Mouse (Mus musculus) ovary, adult 18-20 months (tissue): ENCODE results near the gene Cabp2.
A peak's percentile ranks its signal among the peaks of the same experiment; 100 is the strongest.
"Not testable (repeated sequence)": the region's sequence is repeated elsewhere in the genome, so short reads cannot be mapped to it uniquely, and the experiment has no call there.

ENCODE experiments used
- DNase-seq: peaks from one replicate; pipeline ENCODE4 v3.0.0; 2022; ENCODE audit warnings: low spot score, mixed read lengths

Cabp2 gene

DNA sequence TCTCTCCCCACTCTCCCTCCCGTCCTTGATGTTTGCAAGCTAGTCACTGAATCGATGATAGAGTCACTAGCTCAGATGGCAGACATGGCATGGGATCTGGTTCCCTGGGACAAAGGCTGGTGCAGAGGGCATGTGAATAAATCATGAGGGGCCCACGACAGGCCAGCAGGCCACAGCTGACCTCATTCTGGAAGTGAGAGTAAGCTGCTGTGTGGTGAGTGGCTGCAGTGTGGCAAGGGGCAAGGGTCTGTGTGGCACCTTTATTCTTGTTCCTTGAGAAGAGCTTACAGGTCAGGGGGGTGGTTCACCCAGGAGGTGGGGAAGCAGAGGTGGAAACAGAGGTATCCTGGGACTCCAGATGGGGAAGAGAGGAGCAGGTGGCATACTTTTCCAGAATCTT, at the start of gene Cabp2:
TSS of gene Cabp2 (plus strand) at position 185 of the 400 bp plus-strand sequence.
- DNase-seq = no peak

DNA sequence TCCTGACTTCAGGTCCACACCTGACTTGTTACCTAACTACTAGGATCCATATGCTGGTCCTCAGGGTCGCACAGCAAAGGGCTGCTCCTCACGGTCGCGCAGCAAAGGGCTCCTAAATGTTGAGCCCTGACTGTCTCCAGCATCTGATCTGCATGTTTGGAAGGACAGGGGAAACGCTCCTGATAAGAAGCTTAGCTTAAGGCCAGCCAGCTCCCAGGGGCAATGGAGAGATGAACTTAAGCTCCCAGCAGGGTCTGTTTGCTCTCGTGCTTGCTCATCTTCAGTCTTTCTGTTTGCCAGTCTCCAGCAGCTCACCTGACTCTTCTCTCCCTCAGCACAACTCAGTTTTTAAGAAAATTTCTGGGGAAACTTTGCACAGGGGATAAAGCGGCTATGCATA, 48.7 kb upstream of the Cabp2 start:
- DNase-seq = no peak

DNA sequence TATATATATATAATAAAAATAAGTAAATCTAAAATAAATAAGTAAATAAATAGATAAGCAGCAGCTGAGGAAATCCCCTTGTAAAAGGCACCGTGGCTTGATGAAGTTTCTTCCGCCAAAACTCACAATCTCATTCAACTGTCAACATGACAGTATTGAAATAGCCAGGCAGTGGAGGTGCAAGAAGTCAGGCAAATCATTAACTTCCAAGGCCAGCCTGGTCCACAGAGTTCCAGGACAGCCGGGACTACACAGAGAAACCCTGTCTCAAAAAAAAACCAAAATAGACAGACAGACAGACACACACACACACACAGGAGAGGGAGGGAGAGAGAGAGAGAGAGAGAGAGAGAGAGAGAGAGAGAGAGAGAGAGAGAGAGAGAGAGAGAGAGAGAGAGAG, 48.1 kb upstream of the Cabp2 start:
- DNase-seq = no peak

DNA sequence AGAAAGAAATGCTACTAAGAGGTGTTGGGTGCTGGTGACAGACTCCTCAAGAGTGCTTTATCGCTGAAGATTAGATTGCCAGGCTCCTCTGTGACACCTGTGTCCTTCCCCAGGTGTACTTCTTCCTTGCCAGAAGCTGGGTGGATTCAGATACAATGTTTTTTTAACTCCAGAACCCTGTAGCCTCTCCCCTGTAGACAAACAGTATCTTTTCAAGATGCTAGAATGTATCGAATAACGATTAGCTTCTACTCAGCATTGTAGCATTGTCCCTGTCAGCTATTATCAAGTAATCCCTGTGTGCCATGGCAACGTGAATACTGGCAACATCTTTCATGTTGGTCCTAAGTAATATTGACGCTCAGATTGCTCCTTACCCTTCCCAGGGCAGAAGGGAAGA, 47.6 kb upstream of the Cabp2 start:
- DNase-seq = no peak

DNA sequence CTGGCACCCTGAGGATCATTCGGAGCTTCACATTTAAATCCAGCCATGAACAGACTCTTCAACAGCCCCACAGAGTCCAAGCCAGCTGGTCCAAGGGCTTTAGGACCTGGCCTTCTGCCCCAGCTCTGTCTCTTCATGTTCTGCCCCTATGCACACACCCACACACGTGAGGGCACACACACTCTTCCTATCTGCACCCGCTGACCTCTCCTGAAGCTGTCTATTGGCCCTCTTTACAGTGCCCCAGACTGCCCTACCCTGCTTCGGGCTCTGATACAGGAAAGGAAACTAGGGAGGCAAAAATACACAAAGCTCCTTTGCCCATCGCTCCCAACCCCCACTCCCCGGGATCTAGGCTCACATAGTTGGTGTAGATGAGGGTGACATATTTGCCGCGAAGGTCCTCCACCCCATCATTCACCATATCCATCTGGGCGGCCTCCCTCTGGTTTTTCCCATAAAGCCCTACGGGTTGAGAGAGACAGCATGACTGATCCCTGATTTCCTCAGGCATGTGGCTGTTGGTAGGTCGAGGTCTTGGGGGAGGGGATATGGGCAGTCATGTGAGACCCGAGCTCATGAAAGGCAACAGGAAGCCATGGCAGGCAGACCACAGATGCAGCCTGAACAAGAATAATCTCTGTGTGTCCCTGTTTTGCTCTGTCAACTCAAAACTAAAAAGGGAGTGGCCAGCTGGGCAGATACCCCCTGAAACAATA, 44.9 kb upstream of the Cabp2 start:
- no peak for DNase-seq

DNA sequence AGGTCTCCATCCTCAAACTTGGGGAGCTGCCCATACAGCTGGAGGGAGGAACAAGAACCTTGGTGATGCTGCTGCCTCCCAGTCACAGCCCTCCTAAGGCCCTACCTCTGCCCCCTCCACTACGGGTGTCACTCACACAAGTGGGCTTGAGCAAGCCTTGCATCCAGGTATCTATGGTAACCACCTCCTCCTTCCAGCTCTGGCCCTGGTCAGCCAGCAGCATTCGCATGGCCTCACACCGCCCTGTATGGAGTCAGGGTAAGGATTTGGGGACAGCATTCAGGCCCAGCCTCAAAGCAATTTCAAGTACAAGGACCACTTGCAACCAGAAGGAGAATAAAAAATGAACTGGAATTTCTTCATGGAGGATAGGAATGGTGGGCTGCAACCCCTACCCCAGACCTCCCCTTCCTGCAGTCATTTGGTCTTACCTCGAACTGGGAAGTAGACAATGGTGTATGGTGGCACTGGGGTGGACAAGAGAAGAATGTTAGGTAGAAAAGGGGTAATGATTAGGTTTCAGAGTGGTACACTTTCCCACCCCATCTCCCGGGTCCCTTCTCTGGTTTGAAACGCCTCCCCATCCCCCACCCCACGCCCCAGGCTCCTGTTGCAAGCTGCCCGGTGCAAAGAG, 44.1 kb upstream of the Cabp2 start:
- DNase-seq = not testable (repeated sequence)

DNA sequence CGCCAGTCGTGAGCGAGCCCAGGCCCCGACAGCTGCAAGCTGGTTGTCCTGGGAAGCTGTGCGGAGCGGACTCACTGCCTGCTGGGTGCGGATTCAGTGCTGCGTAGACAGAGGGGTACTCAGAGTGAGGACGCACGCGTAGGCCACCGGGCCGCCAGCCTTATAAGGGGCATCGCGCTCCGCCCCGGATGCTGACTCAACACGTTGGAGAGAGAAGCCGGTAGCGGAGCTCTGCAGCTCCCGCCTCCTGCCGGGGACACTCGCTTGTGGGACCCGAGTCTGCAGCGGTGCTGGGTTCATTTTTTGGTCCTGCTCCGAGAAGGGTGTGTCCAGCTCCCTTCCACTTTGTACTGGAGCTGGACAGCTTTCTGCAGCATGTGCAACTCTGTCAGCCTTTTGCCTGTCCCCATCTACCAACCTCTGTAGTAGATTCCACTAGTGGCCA, 43.6 kb upstream of the Cabp2 start, which contains the start of gene Gstp1:
TSS of gene Gstp1 (minus strand) at position 198 of the 445 bp plus-strand sequence.
- peak; percentile 85 for DNase-seq

DNA sequence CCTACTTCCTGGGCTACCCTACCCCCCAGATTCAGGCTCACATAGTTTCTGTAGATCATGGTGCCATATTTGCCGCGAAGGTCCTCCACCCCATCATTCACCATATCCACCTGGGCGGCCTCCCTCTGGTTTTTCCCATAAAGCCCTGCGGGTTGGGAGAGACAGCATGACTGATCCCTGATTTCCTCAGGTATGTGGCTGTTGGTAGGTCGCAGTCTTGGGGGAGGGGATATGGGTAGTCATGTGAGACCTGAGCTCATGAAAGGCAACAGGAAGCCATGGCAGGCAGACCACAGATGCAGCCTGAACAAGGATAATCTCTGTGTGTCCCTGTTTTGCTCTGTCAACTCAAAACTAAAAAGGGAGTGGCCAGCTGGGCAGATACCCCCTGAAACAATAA, 40.4 kb upstream of the Cabp2 start:
- DNase-seq = not testable (repeated sequence)

DNA sequence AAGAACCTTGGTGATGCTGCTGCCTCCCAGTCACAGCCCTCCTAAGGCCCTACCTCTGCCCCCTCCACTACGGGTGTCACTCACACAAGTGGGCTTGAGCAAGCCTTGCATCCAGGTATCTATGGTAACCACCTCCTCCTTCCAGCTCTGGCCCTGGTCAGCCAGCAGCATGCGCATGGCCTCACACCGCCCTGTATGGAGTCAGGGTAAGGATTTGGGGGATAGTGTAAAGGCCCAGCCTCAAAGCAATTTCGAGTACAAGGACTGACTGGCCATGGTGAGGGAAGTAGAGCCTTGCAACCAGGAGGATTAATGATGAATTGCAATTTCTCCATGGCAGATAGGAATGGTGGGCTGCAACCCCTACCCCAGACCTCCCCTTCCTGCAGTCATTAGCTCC, 39.9 kb upstream of the Cabp2 start:
- DNase-seq = not testable (repeated sequence)

DNA sequence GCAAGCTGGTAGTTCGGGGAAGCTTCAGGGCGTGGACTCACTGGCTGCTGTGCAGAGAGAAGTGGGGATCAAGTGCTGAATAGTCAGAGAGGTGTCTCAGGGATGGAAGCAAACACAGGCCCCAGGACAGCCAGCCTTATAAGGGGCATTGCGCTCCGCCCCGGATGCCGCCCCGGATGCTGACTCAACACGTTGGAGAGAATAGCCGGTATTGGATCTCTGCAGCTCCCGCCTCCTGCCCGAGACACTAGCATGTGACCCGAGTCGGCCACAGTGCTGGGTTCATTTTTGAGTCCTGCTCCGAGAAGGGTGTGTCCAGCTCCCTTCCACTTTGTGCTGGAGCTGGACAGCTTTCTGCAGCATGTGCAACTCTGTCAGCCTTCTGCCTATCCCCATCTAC, 39.3 kb upstream of the Cabp2 start:
- no peak for DNase-seq

DNA sequence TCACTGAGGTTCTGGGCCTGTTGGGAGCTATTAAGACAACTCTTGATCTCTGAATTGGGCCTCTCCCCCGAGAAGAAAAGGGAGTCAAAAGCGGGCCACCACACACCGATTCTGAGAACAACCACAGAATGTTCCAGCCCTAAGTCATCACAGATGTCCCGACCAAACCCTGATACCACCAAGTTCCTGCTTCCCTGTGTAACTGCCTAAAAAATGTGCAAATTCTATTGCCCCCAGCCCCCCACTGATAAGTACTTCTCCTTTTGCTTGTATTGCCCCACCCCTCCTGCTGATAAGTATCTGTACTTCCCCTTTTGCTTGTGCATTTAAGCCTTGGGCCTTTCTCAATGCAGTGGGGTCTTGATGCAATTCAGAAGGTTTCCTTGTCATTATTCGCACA, 37.3 kb upstream of the Cabp2 start:
- DNase-seq = not testable (repeated sequence)

DNA sequence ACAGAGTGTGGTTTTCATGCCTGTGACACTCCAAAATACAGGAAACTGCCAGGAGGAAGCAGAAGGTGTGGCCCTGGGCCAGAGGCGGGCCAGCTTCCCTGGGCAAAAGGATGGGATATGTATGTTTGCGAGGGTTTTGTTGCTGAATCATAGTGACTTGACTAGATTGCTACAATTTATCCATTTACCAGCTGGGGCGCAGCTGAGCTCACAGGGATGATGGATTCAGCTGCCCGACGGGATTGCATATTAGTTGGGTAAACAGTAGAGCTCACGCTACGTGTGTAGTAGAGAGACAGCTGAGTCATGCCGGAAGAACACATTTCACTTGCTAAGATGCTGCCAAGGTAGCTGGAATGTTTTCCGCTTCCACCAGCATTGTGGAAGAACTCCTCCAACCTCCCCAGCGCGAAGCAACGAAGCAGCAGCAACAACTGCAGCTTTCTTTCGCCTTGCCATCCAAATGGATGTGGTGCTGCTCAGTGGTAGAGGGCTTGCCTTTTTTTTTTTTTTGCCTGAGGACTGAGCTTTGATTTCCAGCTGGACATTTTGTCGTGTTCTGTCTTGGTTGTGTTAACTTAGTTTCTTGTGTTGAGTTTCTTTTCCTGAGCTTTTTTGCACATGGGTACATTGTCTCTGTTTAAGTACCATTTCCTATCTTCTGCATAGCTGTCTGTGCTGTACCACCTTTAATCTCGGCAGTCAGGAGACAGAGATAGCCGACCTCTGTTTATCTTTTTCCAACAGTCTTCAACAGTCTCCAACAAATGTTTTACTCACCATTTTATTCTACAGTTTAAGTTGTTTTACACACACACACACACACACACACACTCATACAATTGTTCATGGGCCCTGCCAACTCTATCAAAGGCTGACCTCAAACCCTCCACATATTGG, 35.2 kb upstream of the Cabp2 start, which contains the start of gene Gstp2:
TSS of gene Gstp2 (minus strand) at position 58 of the 900 bp plus-strand sequence.
- DNase-seq = peak; percentile 69

DNA sequence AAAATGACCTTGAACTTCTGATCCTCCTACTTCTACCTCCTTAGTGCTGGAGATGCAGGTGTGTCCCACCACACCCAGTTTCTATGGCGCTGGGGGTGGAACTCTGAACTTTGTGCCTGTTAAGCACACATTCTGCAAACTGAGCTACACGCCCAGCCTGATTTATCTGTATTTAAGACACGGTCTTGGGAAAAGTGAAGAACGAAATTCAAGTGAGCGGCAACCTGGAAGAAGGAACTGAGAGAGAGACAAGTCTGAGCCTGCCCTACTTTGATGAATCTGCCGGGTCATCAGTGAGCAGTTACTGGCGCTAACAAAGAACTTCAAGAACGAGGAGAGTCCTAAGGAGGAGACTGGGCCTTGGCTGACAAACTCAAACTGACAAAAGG, 34.5 kb upstream of the Cabp2 start:
- DNase-seq = no peak

DNA sequence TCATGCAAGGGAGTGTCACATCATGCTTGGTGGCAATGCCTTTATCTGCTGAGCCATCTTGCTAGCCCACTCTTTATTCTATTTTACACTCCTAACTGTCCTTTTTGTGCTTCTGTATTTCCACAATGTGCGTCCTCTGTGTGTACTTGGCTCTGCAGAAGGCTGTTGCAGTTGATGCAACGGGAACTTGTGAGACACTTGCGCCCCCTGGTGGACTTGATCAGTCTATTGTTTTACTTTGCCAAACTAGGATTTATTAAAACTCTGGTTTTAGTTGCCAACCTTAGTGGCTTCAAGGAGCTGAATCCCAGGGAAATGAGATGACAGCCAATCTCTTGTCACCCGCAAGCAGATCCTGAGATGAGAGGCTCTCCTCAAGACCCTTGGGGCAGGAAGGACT, 33.5 kb upstream of the Cabp2 start:
- DNase-seq = peak; percentile 51

DNA sequence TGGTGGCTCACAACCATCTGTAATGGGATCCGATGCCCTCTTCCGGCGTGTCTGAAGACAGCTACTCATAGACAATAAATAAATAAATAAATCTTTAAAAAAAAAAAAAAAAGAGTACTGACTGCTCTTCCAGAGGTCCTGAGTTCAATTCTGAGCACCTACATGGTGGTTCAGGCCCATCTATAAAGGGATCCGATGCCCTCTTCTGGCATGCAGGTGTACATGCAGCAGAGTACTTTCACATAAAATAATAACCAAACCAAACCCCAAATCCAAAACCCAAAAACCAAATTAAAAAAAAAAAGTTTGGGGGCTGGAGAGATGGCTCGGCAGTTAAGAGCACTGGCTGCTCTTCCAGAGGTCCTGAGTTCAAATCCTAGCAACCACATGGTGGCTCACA, 32.3 kb upstream of the Cabp2 start:
- not testable (repeated sequence) for DNase-seq

DNA sequence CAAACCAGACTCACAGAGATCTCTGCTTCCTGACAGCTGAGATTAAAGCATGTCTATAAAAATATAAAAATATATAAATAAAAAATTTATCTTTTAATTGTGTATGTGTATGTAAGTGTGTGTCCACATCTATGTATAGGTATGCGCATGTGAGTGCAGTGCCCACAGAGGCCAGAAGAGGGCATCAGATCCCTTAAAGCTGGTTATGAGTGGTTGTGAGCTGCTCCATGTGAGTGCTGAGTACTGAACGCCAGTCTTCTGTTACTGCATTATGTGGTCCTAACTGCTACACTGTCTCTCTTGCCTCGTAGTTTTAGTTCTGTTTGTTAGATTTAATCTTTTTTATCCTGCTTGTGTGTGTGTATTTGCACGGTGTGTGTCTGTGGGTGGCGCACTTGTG, 30.4 kb upstream of the Cabp2 start:
- DNase-seq = no peak

DNA sequence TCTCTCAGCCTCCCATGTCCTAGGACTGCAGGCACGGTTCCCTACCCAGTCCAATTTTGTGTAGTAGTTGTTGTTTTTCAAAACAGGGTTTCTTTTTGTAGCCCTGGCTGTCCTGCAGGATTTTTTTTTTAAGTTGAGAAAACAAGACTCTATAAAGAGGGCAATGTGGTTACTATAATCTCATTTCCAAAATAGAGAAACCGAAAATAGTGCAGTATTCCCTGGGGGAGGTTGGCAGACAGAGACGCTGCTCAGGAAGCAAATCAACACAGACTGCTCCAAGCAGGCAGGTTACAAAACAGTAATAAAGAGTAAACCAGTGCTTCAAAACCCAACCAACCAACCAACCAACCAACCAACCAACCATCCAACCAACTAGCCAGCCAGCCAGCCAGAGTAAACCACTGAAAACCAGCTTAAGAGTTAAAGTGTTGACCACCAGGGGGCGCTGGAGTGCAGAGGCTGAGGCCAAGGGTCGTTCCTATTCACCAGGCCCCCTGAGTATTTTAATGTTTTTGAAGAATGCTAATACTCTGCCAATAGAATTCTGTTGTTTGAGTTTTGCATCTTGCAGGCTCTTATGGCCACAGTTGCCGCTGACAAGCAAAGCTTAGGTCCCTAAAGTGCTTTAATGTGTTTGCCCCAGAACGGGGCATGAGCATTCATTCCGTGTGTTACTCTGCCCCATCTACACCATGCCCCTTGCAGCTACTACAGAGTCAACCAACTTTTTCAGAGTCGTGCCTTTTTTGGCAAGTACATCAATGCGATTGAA, 29.4 kb upstream of the Cabp2 start:
- no peak for DNase-seq

DNA sequence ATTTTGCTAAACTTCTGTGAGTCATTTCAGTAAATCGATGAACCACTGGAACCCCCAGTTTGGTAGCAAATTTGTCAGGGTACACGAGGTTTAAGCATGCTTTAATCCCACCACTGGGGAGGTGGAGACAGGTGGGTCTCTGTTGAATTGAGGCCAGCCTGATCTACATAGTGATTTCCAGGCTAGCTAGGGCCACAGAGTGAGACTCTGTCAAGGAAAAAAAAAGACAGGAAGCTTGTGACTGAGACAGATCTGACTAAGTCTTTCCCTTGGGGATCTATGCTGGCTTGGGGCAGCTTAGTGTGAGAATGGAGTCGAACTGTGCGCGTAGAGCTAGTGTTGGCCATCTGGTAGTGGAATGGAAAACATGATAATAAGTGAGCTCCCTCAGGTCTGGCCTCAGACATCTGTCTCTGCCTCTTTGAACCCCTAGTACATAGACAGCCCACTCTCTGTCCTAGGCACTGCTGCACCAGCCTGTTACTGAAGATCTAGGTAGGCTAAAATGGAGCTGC, 28.8 kb upstream of the Cabp2 start:
- DNase-seq = no peak

DNA sequence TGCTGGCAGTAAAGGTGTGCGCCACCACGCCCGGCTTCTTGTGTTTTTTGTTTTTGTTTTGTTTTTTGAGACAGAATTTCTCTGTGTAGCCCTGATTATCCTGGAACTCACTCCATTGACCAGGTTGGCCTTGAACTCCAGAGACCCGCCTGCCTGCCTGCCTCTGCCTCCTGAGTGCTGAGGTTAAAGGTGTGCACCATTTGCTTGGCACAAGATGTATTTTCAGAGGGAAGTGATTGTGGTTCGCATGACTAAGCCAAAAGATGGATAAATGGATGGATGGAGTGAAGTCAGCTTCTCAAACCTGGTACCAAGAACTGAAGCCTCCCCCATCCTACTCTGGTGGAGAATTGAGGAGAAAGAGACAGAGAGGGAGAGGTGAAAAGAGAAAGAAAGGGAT, 26.8 kb upstream of the Cabp2 start:
- DNase-seq = no peak

DNA sequence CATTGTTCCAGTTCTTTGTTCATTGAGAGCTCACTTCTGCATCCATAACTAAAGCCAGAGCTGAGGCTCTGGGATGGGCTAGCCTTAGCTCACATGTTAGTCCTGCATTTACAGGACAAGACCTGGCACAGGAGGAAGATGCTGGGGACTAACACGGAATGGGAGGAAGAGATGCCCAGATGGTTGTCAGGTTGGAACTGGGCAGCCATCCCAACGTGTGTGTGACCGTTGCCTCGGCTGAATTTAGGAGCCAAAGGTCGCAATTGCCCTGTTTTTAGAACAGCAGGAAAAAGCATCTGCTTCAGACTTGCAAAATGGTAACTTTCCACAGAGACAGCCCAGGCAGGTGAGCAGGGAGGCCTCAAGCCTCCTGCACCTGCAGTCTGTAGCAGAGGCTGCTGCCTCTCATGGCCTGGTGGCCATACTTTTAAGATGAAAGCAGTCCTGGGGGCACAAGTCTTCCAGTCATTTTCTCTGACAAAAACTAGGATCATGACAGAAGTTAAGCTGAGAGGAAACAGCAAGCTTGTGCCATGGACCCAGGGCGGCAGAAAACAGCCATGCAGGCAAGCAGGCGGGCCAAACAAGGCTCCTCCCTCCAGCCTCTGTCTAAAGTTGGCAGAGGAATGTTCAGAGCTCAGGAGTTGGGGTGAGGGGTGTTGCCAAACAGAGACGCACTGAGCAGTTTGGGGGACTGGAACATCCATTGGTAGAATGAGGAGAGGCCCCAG, 26.0 kb upstream of the Cabp2 start:
- DNase-seq = no peak
